8 mouse cellular contexts compared by ENCODE assay signal in the genomic region with DNA sequence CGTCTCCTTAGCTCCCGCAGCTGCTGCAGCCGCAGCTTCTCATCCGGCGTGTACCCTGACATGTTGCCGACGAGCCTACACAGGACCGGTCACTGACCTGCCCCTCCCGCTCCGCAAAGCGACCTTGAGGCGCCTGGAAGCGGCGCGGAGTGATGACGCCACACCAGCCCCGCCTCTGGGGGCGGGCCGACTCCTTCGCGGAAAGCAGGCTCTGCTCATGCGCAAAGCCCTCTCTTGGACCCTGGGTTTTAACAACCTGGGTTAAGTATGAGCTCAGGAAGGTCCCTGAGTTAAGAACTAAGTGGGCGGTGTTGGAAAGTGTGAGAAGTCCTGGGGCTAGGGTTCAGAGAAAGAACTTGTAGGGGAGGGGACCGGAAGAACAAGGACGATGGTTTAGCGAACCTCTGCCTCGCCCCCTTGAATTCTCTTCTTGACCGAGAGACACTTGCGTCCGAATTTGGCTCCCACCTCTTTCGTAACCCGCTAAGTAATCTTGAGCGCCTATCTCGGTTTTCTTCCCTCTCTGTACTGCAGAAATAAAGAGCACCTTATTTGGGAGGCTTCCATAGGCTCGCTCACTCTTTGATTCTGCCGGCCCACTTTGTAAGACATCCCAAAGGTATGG. TPM values are rescaled to one million over a fixed set of nuclear protein-coding genes. Genes with fewer than 3 reads are reported as not detected.
DNase-seq lines count a peak whose midpoint lies in the region; ATAC-seq and TF ChIP-seq lines count a peak whose summit lies in the region.

TSS of gene Ndufb6 (minus strand) at position 146 of the 625 bp plus-strand sequence.

- H3K27ac ChIP-seq in heart, embryonic 12.5 days (ENCODE audit: poor library complexity, severe bottlenecking), result peak within 1 kb of the TSS; percentile 82
- peak within 1 kb of the TSS; percentile 91 for H3K27ac ChIP-seq in kidney, postnatal 0 days
- H3K27ac ChIP-seq in liver, embryonic 11.5 days (ENCODE audit: low read depth, low read length), result peak within 1 kb of the TSS; percentile 81
- peak within 1 kb of the TSS; percentile 81; the same call in 1 of the 2 replicates for H3K27ac ChIP-seq in stomach, embryonic 14.5 days (ENCODE audit: low read length)

- H3K9ac ChIP-seq in heart, embryonic 12.5 days, result peak within 1 kb of the TSS; percentile 89
- H3K9ac ChIP-seq in kidney, postnatal 0 days (ENCODE audit: low read depth, low read length), result peak within 1 kb of the TSS; percentile 92
- peak within 1 kb of the TSS; percentile 90 for H3K9ac ChIP-seq in liver, embryonic 11.5 days (ENCODE audit: low read depth, low read length)
- peak within 1 kb of the TSS; percentile 85 for H3K9ac ChIP-seq in stomach, embryonic 14.5 days (replicated peaks; ENCODE audit: low read depth, low read length)

- ATAC-seq in heart, embryonic 12.5 days (ENCODE audit: insufficient number of reproducible peaks, low FRiP score), result peak; percentile 98
- ATAC-seq in kidney, postnatal 0 days (replicated peaks; ENCODE audit: low FRiP score, low read depth), result peak; percentile 96
- peak; percentile 95 for ATAC-seq in liver, embryonic 11.5 days (replicated peaks; ENCODE audit: low FRiP score)
- ATAC-seq in stomach, embryonic 14.5 days (ENCODE audit: insufficient number of reproducible peaks, insufficient read depth, low FRiP score, low read depth), result peak; percentile 93

- peak; percentile 97 for DNase-seq in brain, embryonic 14.5 days (ENCODE audit: low read depth)
- peak; percentile 96 for DNase-seq in kidney, postnatal 0 days (ENCODE audit: low spot score)
- peak; percentile 98 for DNase-seq in liver, embryonic 11.5 days (ENCODE audit: low spot score)
- DNase-seq in naive thymus-derived CD4-positive, alpha-beta T cell, adult 2 months (ENCODE audit: low read depth), result peak; percentile 97

- peak within 1 kb of the TSS; percentile 82 for H3K4me2 ChIP-seq in heart, embryonic 12.5 days
- H3K4me2 ChIP-seq in kidney, postnatal 0 days (ENCODE audit: low read length), result peak within 1 kb of the TSS; percentile 93
- peak within 1 kb of the TSS; percentile 78 for H3K4me2 ChIP-seq in liver, embryonic 11.5 days
- H3K4me2 ChIP-seq in stomach, embryonic 14.5 days (replicated peaks; ENCODE audit: low read depth, low read length), result peak within 1 kb of the TSS; percentile 77

- H3K4me1 ChIP-seq in erythroblast, embryonic 14.5 days (ENCODE audit: control insufficient read depth), result peaks cover 20% of the 10 kb centered on the region
- H3K4me1 ChIP-seq in heart, embryonic 12.5 days (replicated peaks), result peaks cover 10% of the 10 kb centered on the region
- peaks cover 6% of the 10 kb centered on the region; the same call in 1 of the 2 replicates for H3K4me1 ChIP-seq in kidney, postnatal 0 days (replicated peaks; ENCODE audit: insufficient read depth, low read length)
- H3K4me1 ChIP-seq in liver, embryonic 11.5 days (replicated peaks; ENCODE audit: control insufficient read depth, insufficient read depth, low read length), result peaks cover 3% of the 10 kb centered on the region; the same call in 1 of the 2 replicates
- H3K4me1 ChIP-seq in stomach, embryonic 14.5 days (ENCODE audit: control insufficient read depth, insufficient read depth, low read length), result peaks cover 3% of the 10 kb centered on the region

- no peaks in the 10 kb centered on the region for H3K9me3 ChIP-seq in erythroblast, embryonic 14.5 days (ENCODE audit: control insufficient read depth, low read length)
- H3K9me3 ChIP-seq in heart, embryonic 12.5 days (replicated peaks), result no peaks in the 10 kb centered on the region
- H3K9me3 ChIP-seq in kidney, postnatal 0 days (replicated peaks; ENCODE audit: low read length), result no peaks in the 10 kb centered on the region
- H3K9me3 ChIP-seq in liver, embryonic 11.5 days (ENCODE audit: control insufficient read depth, low read length), result no peaks in the 10 kb centered on the region
- H3K9me3 ChIP-seq in stomach, embryonic 14.5 days (ENCODE audit: control insufficient read depth, low read depth, low read length), result no peaks in the 10 kb centered on the region

- peaks cover 8% of the 10 kb centered on the region for H3K36me3 ChIP-seq in C2C12 (ENCODE audit: control insufficient read depth, insufficient read depth)
- H3K36me3 ChIP-seq in erythroblast, embryonic 14.5 days (ENCODE audit: control insufficient read depth), result peaks cover 15% of the 10 kb centered on the region
- H3K36me3 ChIP-seq in heart, embryonic 12.5 days, result peaks cover 22% of the 10 kb centered on the region
- 0 out of 2 replicates have a peak, but pooled peaks cover 2% of the 10 kb centered on the region for H3K36me3 ChIP-seq in kidney, postnatal 0 days (ENCODE audit: insufficient read depth, low read length)
- no peaks in the 10 kb centered on the region; the same call in 1 of the 2 replicates for H3K36me3 ChIP-seq in liver, embryonic 11.5 days (ENCODE audit: control insufficient read depth, insufficient read depth, low read length)
- peaks cover 6% of the 10 kb centered on the region; the same call in 1 of the 2 replicates for H3K36me3 ChIP-seq in stomach, embryonic 14.5 days (ENCODE audit: control insufficient read depth, insufficient read depth, low read length)

- under 1% methylated on average over 36 of the region's 36 CpGs for WGBS in heart, embryonic 12.5 days
- WGBS in kidney, postnatal 0 days, result 0% methylated on average over 36 of the region's 36 CpGs
- WGBS in liver, embryonic 11.5 days, result under 1% methylated on average over 36 of the region's 36 CpGs
- WGBS in stomach, embryonic 14.5 days, result under 1% methylated on average over 36 of the region's 36 CpGs

- H3K27me3 ChIP-seq in C2C12 (ENCODE audit: control insufficient read depth, insufficient read depth, insufficient read length), result no peaks in the 10 kb centered on the region
- no peaks in the 10 kb centered on the region for H3K27me3 ChIP-seq in erythroblast, embryonic 14.5 days (ENCODE audit: control insufficient read depth)
- H3K27me3 ChIP-seq in heart, embryonic 12.5 days (replicated peaks), result no peaks in the 10 kb centered on the region
- no peaks in the 10 kb centered on the region for H3K27me3 ChIP-seq in kidney, postnatal 0 days (ENCODE audit: insufficient read depth, low read length)
- H3K27me3 ChIP-seq in liver, embryonic 11.5 days (replicated peaks; ENCODE audit: control insufficient read depth, insufficient read depth, low read length), result no peaks in the 10 kb centered on the region
- no peaks in the 10 kb centered on the region for H3K27me3 ChIP-seq in stomach, embryonic 14.5 days (ENCODE audit: control insufficient read depth, insufficient read depth, low read length)

- peak within 1 kb of the TSS; percentile 67 for H3ac ChIP-seq in C2C12 (ENCODE audit: control insufficient read depth, insufficient read length, low read depth)

- peak within 1 kb of the TSS; percentile 95 for H3K4me3 ChIP-seq in C2C12 (ENCODE audit: insufficient read depth, poor library complexity, severe bottlenecking)
- peak within 1 kb of the TSS; percentile 89 for H3K4me3 ChIP-seq in erythroblast, embryonic 14.5 days (replicated peaks)
- H3K4me3 ChIP-seq in heart, embryonic 12.5 days, result peak within 1 kb of the TSS; percentile 99
- peak within 1 kb of the TSS; percentile 99 for H3K4me3 ChIP-seq in kidney, postnatal 0 days (replicated peaks; ENCODE audit: low read depth, low read length)
- H3K4me3 ChIP-seq in liver, embryonic 11.5 days (ENCODE audit: low read depth, low read length), result peak within 1 kb of the TSS; percentile 96
- H3K4me3 ChIP-seq in stomach, embryonic 14.5 days (ENCODE audit: low read depth, low read length), result peak within 1 kb of the TSS; percentile 80

- TF ChIP-seq POLR2A in brain, embryonic 14.5 days (IDR thresholded peaks at IDR 0.05; ENCODE audit: borderline replicate concordance, extremely low read depth, insufficient read depth, insufficient read length, poor library complexity, severe bottlenecking), result peak; percentile 60; the same call in 1 of the 2 replicates

- no peak for TF ChIP-seq CTCF in C2C12 (IDR thresholded peaks at IDR 0.05; ENCODE audit: control insufficient read depth, insufficient read depth, insufficient read length)
- TF ChIP-seq CTCF in brain, embryonic 14.5 days (IDR thresholded peaks at IDR 0.05; ENCODE audit: borderline replicate concordance, extremely low read depth, insufficient read depth, insufficient read length), result no peak
- TF ChIP-seq CTCF in kidney, postnatal 0 days (IDR thresholded peaks at IDR 0.05; ENCODE audit: low read depth), result no peak

- H3K79me2 ChIP-seq in C2C12 (ENCODE audit: control insufficient read depth, insufficient read depth), result peaks cover 43% of the 10 kb centered on the region

- peaks cover 17% of the 10 kb centered on the region for H3K79me3 ChIP-seq in C2C12 (ENCODE audit: low read depth)

TF ChIP-seq in C2C12, 6 proteins besides CTCF, POLR2A, EP300 and RAD21:
- TF ChIP-seq CEBPB (IDR thresholded peaks at IDR 0.05; ENCODE audit: low read depth), result no peak
- TF ChIP-seq MYOG (IDR thresholded peaks at IDR 0.05; ENCODE audit: control insufficient read depth, extremely low read depth, insufficient read length), result no peak
- TF ChIP-seq MAX (IDR thresholded peaks at IDR 0.05), result peak; percentile 56
- TF ChIP-seq USF1 (IDR thresholded peaks at IDR 0.05; ENCODE audit: low read depth), result no peak

RNA-seq across cellular contexts. Expression of gene Ndufb6, which starts in this region (rescaled TPM):
- polyA plus RNA-seq in C2C12 (2012; fragmentation: generic; extraction: Trizol), result 273 TPM
- 116 and 154 TPM in 2 replicates for polyA plus RNA-seq in brain, embryonic 14.5 days (2012; rRNA removed)
- polyA plus RNA-seq in erythroblast, embryonic 14.5 days (2012), result 27.9 and 35.5 TPM in 2 replicates
- 457 and 461 TPM in 2 replicates for polyA plus RNA-seq in heart, embryonic 12.5 days (2016; fragmentation: Nextera tagmentation; extraction: Ambion mirVana)
- 524 and 542 TPM in 2 replicates for polyA plus RNA-seq in kidney, postnatal 0 days (2015; fragmentation: Nextera tagmentation; extraction: Ambion mirVana)
- 292 and 305 TPM in 2 replicates for polyA plus RNA-seq in liver, embryonic 11.5 days (2014; fragmentation: Nextera tagmentation; extraction: Ambion mirVana)
- 294 and 304 TPM in 2 replicates for polyA plus RNA-seq in stomach, embryonic 14.5 days (2014; fragmentation: Nextera tagmentation; extraction: Ambion mirVana)

Comparison
In these comparisons a context has a peak if more than half of its experiments do, and no peak if none do; other contexts are left out.
1. Peak in every context shown above with its lines: DNase-seq, ATAC-seq, H3K4me3 ChIP-seq and H3K27ac ChIP-seq.